Mouse (Mus musculus): Measurements from ENCODE around the gene Rpgrip1l.

Gene Rpgrip1l

GRCm38 (mm10) chr8:91353907-91354306 lies 40.8 kb upstream of the Rpgrip1l start:
- H3K27me3 ChIP-seq (ENCODE audit: insufficient read depth, low read length): no peaks in the 10 kb centered on the region
- peaks cover 40% of the 10 kb centered on the region for H3K4me1 ChIP-seq (replicated peaks; ENCODE audit: low read depth, low read length)
- H3K36me3 ChIP-seq (ENCODE audit: insufficient read depth, low read length): no peaks in the 10 kb centered on the region
- H3K4me3 ChIP-seq (replicated peaks; ENCODE audit: low read length): no peak overlapping the region
- TF ChIP-seq POU5F1 (IDR thresholded peaks at IDR 0.05; ENCODE audit: borderline replicate concordance, low read length) (no peak), NANOG (IDR thresholded peaks at IDR 0.05; ENCODE audit: borderline replicate concordance, low read length) (no peak), CTCF (conservative IDR thresholded peaks at IDR 0.05; ENCODE audit: low read length) (peak; percentile 21; the same call in 1 of the 2 replicates)
- no peaks in the 10 kb centered on the region for H3K9me3 ChIP-seq (ENCODE audit: low read length)

- H3K36me3 ChIP-seq (ENCODE audit: insufficient read depth, low read length): no peaks in the 10 kb centered on the region
Measured at GRCm38 (mm10) chr8:91353062-91353461, 40.0 kb upstream of the Rpgrip1l start.

GRCm38 (mm10) chr8:91352598-91352997 lies 39.5 kb upstream of the Rpgrip1l start:
- no peak for TF ChIP-seq CTCF (conservative IDR thresholded peaks at IDR 0.05; ENCODE audit: low read length)
- no peak for TF ChIP-seq POU5F1 (IDR thresholded peaks at IDR 0.05; ENCODE audit: borderline replicate concordance, low read length)
- no peak for TF ChIP-seq NANOG (IDR thresholded peaks at IDR 0.05; ENCODE audit: borderline replicate concordance, low read length)
- peaks cover 28% of the 10 kb centered on the region for H3K4me1 ChIP-seq (replicated peaks; ENCODE audit: low read depth, low read length)
- H3K4me3 ChIP-seq (replicated peaks; ENCODE audit: low read length): no peak overlapping the region
- no peaks in the 10 kb centered on the region for H3K9me3 ChIP-seq (ENCODE audit: low read length)
- no peaks in the 10 kb centered on the region for H3K27me3 ChIP-seq (ENCODE audit: insufficient read depth, low read length)
- no peaks in the 10 kb centered on the region for H3K36me3 ChIP-seq (ENCODE audit: insufficient read depth, low read length)

More at GRCm38 (mm10) chr8:91353062-91353461, 40.0 kb upstream of the Rpgrip1l start:
- Histone ChIP-seq H3K4me3 (replicated peaks; ENCODE audit: low read length) (no peak overlapping the region), H3K27me3 (ENCODE audit: insufficient read depth, low read length) (no peaks in the 10 kb centered on the region), H3K4me1 (replicated peaks; ENCODE audit: low read depth, low read length) (peaks cover 32% of the 10 kb centered on the region), H3K9me3 (ENCODE audit: low read length) (no peaks in the 10 kb centered on the region)
- TF ChIP-seq CTCF (conservative IDR thresholded peaks at IDR 0.05; ENCODE audit: low read length): no peak
- TF ChIP-seq POU5F1 (IDR thresholded peaks at IDR 0.05; ENCODE audit: borderline replicate concordance, low read length): no peak
- TF ChIP-seq NANOG (IDR thresholded peaks at IDR 0.05; ENCODE audit: borderline replicate concordance, low read length): no peak

- TF ChIP-seq POU5F1 (IDR thresholded peaks at IDR 0.05; ENCODE audit: borderline replicate concordance, low read length) (no peak), CTCF (conservative IDR thresholded peaks at IDR 0.05; ENCODE audit: low read length) (no peak), NANOG (IDR thresholded peaks at IDR 0.05; ENCODE audit: borderline replicate concordance, low read length) (no peak)
- Histone ChIP-seq H3K27me3 (ENCODE audit: insufficient read depth, low read length) (no peaks in the 10 kb centered on the region), H3K9me3 (ENCODE audit: low read length) (no peaks in the 10 kb centered on the region), H3K4me3 (replicated peaks; ENCODE audit: low read length) (no peak overlapping the region), H3K4me1 (replicated peaks; ENCODE audit: low read depth, low read length) (peaks cover 18% of the 10 kb centered on the region), H3K36me3 (ENCODE audit: insufficient read depth, low read length) (no peaks in the 10 kb centered on the region)
Measured at GRCm38 (mm10) chr8:91350628-91351027, 37.6 kb upstream of the Rpgrip1l start.

GRCm38 (mm10) chr8:91349816-91350215 lies 36.8 kb upstream of the Rpgrip1l start:
- Histone ChIP-seq H3K4me3 (replicated peaks; ENCODE audit: low read length) (no peak overlapping the region), H3K27me3 (ENCODE audit: insufficient read depth, low read length) (no peaks in the 10 kb centered on the region), H3K4me1 (replicated peaks; ENCODE audit: low read depth, low read length) (peaks cover 13% of the 10 kb centered on the region), H3K9me3 (ENCODE audit: low read length) (no peaks in the 10 kb centered on the region), H3K36me3 (ENCODE audit: insufficient read depth, low read length) (no peaks in the 10 kb centered on the region)
- TF ChIP-seq POU5F1 (IDR thresholded peaks at IDR 0.05; ENCODE audit: borderline replicate concordance, low read length) (no peak), NANOG (IDR thresholded peaks at IDR 0.05; ENCODE audit: borderline replicate concordance, low read length) (no peak), CTCF (conservative IDR thresholded peaks at IDR 0.05; ENCODE audit: low read length) (no peak)

- no peak for TF ChIP-seq CTCF (conservative IDR thresholded peaks at IDR 0.05; ENCODE audit: low read length)
- TF ChIP-seq NANOG (IDR thresholded peaks at IDR 0.05; ENCODE audit: borderline replicate concordance, low read length): no peak
- no peak for TF ChIP-seq POU5F1 (IDR thresholded peaks at IDR 0.05; ENCODE audit: borderline replicate concordance, low read length)
- peaks cover 24% of the 10 kb centered on the region for H3K4me1 ChIP-seq (replicated peaks; ENCODE audit: low read depth, low read length)
- no peak overlapping the region for H3K4me3 ChIP-seq (replicated peaks; ENCODE audit: low read length)
- no peaks in the 10 kb centered on the region for H3K9me3 ChIP-seq (ENCODE audit: low read length)
- H3K36me3 ChIP-seq (ENCODE audit: insufficient read depth, low read length): no peaks in the 10 kb centered on the region
- no peaks in the 10 kb centered on the region for H3K27me3 ChIP-seq (ENCODE audit: insufficient read depth, low read length)
Measured at GRCm38 (mm10) chr8:91347595-91347994, 34.5 kb upstream of the Rpgrip1l start.

- no peak for TF ChIP-seq POU5F1 (IDR thresholded peaks at IDR 0.05; ENCODE audit: borderline replicate concordance, low read length)
- TF ChIP-seq CTCF (conservative IDR thresholded peaks at IDR 0.05; ENCODE audit: low read length): 0 out of 2 replicates have a peak, but pooled peaks have one; percentile 13
- no peak for TF ChIP-seq NANOG (IDR thresholded peaks at IDR 0.05; ENCODE audit: borderline replicate concordance, low read length)
- peaks cover 27% of the 10 kb centered on the region for H3K4me1 ChIP-seq (replicated peaks; ENCODE audit: low read depth, low read length)
- H3K36me3 ChIP-seq (ENCODE audit: insufficient read depth, low read length): no peaks in the 10 kb centered on the region
- H3K9me3 ChIP-seq (ENCODE audit: low read length): no peaks in the 10 kb centered on the region
- no peak overlapping the region for H3K4me3 ChIP-seq (replicated peaks; ENCODE audit: low read length)
- no peaks in the 10 kb centered on the region for H3K27me3 ChIP-seq (ENCODE audit: insufficient read depth, low read length)
Measured at GRCm38 (mm10) chr8:91347146-91347545, 34.1 kb upstream of the Rpgrip1l start.

GRCm38 (mm10) chr8:91344659-91345058 lies 31.6 kb upstream of the Rpgrip1l start:
- peaks cover 26% of the 10 kb centered on the region for H3K4me1 ChIP-seq (replicated peaks; ENCODE audit: low read depth, low read length)
- H3K4me3 ChIP-seq (replicated peaks; ENCODE audit: low read length): no peak overlapping the region
- no peaks in the 10 kb centered on the region for H3K27me3 ChIP-seq (ENCODE audit: insufficient read depth, low read length)
- TF ChIP-seq POU5F1 (IDR thresholded peaks at IDR 0.05; ENCODE audit: borderline replicate concordance, low read length) (no peak), CTCF (conservative IDR thresholded peaks at IDR 0.05; ENCODE audit: low read length) (no peak), NANOG (IDR thresholded peaks at IDR 0.05; ENCODE audit: borderline replicate concordance, low read length) (no peak)
- H3K9me3 ChIP-seq (ENCODE audit: low read length): no peaks in the 10 kb centered on the region
- peaks cover 5% of the 10 kb centered on the region; the same call in 1 of the 2 replicates for H3K36me3 ChIP-seq (ENCODE audit: insufficient read depth, low read length)

GRCm38 (mm10) chr8:91342798-91343197 lies 29.7 kb upstream of the Rpgrip1l start:
- Histone ChIP-seq H3K4me3 (replicated peaks; ENCODE audit: low read length) (no peak overlapping the region), H3K9me3 (ENCODE audit: low read length) (no peaks in the 10 kb centered on the region), H3K27me3 (ENCODE audit: insufficient read depth, low read length) (no peaks in the 10 kb centered on the region), H3K36me3 (ENCODE audit: insufficient read depth, low read length) (peaks cover 5% of the 10 kb centered on the region; the same call in 1 of the 2 replicates), H3K4me1 (replicated peaks; ENCODE audit: low read depth, low read length) (peaks cover 26% of the 10 kb centered on the region)
- TF ChIP-seq CTCF (conservative IDR thresholded peaks at IDR 0.05; ENCODE audit: low read length) (no peak), NANOG (IDR thresholded peaks at IDR 0.05; ENCODE audit: borderline replicate concordance, low read length) (no peak), POU5F1 (IDR thresholded peaks at IDR 0.05; ENCODE audit: borderline replicate concordance, low read length) (no peak)
